Mouse (Mus musculus): ENCODE data around the gene Oas1f. TPM values are rescaled to one million over a fixed set of nuclear protein-coding genes. Genes with fewer than 3 reads are reported as not detected.
"Not testable (repeated sequence)": the region's sequence is repeated elsewhere in the genome, so short reads cannot be mapped to it uniquely, and the experiment has no call there.

Oas1f gene
- polyA plus RNA-seq (2014; fragmentation: Nextera tagmentation; extraction: Ambion mirVana), result not detected in 2 replicates

GRCm38 (mm10) chr5:120847067-120847466 lies at the start of gene Oas1f:
TSS of gene Oas1f (plus strand) at chr5:120847367.
- no peak within 1 kb of the TSS for H3K4me3 ChIP-seq (ENCODE audit: low read depth, low read length)
- H3K27me3 ChIP-seq (ENCODE audit: control insufficient read depth, insufficient read depth, low read length), result no peaks in the 10 kb centered on the region
- 80% methylated on average over 4 of the region's 4 CpGs for WGBS
- H3K9ac ChIP-seq (ENCODE audit: low read length), result no peak within 1 kb of the TSS
- no peaks in the 10 kb centered on the region for H3K9me3 ChIP-seq (ENCODE audit: control insufficient read depth, low read length)
- ATAC-seq (ENCODE audit: insufficient number of reproducible peaks, low FRiP score, low TSS enrichment, low read depth), result no peak
- no peak within 1 kb of the TSS for H3K4me2 ChIP-seq (ENCODE audit: low read depth, severe bottlenecking)
- DNase-seq (ENCODE audit: low spot score), result no peak
- no peaks in the 10 kb centered on the region for H3K36me3 ChIP-seq (ENCODE audit: control insufficient read depth, insufficient read depth, low read length)
- H3K4me1 ChIP-seq (ENCODE audit: control insufficient read depth, insufficient read depth, low read length), result no peaks in the 10 kb centered on the region
- H3K27ac ChIP-seq (replicated peaks; ENCODE audit: low read depth, low read length), result no peak within 1 kb of the TSS

DNA sequence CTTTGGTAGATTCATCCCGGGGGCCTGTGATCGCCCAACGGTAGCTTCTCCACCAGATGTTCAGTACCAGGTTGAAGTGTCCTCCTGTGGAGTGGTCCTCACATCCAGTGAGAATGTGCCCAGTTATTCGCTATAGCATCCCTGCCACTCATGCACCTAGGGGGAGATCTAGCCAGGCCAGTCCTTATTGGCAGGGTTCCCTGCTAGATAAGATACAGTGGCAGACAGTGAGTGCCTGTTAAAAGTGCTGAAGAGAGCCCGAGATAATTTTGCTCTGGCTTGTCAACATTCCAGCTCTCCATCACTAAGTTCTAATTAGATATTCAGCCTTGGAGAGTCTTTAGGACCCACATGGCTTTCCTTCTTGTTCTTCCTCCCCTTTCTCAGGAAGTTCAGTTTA lies 49.0 kb upstream of the Oas1f start:
- 78% methylated on average over 5 of the region's 5 CpGs for WGBS
- H3K27me3 ChIP-seq (ENCODE audit: control insufficient read depth, insufficient read depth, low read length); H3K4me3 ChIP-seq (ENCODE audit: low read depth, low read length); ATAC-seq (ENCODE audit: insufficient number of reproducible peaks, low FRiP score, low TSS enrichment, low read depth); H3K4me1 ChIP-seq (ENCODE audit: control insufficient read depth, insufficient read depth, low read length); H3K9ac ChIP-seq (ENCODE audit: low read length); DNase-seq (ENCODE audit: low spot score); H3K4me2 ChIP-seq (ENCODE audit: low read depth, severe bottlenecking); H3K27ac ChIP-seq (replicated peaks; ENCODE audit: low read depth, low read length); H3K36me3 ChIP-seq (ENCODE audit: control insufficient read depth, insufficient read depth, low read length); H3K9me3 ChIP-seq (ENCODE audit: control insufficient read depth, low read length): not testable (repeated sequence)

DNA sequence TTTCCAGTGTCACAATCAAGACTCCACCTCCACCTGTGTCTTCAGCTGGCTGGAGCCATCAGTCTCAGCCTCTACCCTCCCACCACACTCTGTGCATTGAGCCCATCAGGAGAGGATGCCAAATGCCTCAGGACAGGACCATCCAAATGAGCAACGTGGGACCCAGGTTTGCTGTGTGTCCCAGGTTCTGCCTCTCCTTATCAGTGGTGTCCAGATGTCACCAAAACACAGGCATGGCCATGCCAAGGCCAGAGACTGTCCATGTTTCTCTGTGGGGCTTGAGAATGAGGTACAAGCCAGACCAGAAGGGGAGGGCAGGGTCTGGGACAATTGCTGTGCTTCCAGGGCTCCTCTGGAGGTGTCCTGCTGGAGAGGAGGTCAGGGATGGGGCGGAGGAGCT lies 48.2 kb upstream of the Oas1f start:
- H3K9ac ChIP-seq (ENCODE audit: low read length); ATAC-seq (ENCODE audit: insufficient number of reproducible peaks, low FRiP score, low TSS enrichment, low read depth); H3K27ac ChIP-seq (replicated peaks; ENCODE audit: low read depth, low read length); H3K36me3 ChIP-seq (ENCODE audit: control insufficient read depth, insufficient read depth, low read length); DNase-seq (ENCODE audit: low spot score); H3K4me1 ChIP-seq (ENCODE audit: control insufficient read depth, insufficient read depth, low read length); H3K4me2 ChIP-seq (ENCODE audit: low read depth, severe bottlenecking); H3K27me3 ChIP-seq (ENCODE audit: control insufficient read depth, insufficient read depth, low read length); H3K9me3 ChIP-seq (ENCODE audit: control insufficient read depth, low read length); H3K4me3 ChIP-seq (ENCODE audit: low read depth, low read length): not testable (repeated sequence)
- 55% methylated on average over 2 of the region's 2 CpGs for WGBS

DNA sequence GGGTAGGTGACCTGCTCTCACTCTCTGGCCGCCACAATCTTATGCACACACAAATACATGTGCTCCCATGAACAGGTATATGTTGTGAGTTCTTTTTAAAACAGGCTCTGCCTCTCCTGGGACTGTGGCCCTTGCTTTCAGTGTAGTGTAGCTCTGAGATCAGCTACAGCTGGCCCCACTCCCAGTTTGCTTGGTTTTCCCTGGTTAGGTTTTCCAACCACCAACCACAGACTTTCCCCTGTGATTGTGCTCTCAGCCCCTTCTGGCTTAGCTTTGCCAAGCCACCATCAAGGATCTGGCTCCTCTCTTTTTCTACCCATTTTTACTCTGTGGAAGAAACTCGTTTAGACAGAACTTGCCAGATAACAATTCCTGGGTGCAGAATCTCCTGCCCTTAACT lies 43.6 kb upstream of the Oas1f start:
- Histone ChIP-seq H3K27ac (replicated peaks; ENCODE audit: low read depth, low read length) (no peak overlapping the region), H3K36me3 (ENCODE audit: control insufficient read depth, insufficient read depth, low read length) (no peaks in the 10 kb centered on the region), H3K4me3 (ENCODE audit: low read depth, low read length) (no peak overlapping the region), H3K9ac (ENCODE audit: low read length) (no peak overlapping the region), H3K27me3 (ENCODE audit: control insufficient read depth, insufficient read depth, low read length) (no peaks in the 10 kb centered on the region), H3K4me1 (ENCODE audit: control insufficient read depth, insufficient read depth, low read length) (no peaks in the 10 kb centered on the region), H3K9me3 (ENCODE audit: control insufficient read depth, low read length) (no peaks in the 10 kb centered on the region), H3K4me2 (ENCODE audit: low read depth, severe bottlenecking) (no peak overlapping the region)
- 76% methylated on average over 2 of the region's 2 CpGs for WGBS
- ATAC-seq (ENCODE audit: insufficient number of reproducible peaks, low FRiP score, low TSS enrichment, low read depth) (no peak), DNase-seq (ENCODE audit: low spot score) (no peak)

DNA sequence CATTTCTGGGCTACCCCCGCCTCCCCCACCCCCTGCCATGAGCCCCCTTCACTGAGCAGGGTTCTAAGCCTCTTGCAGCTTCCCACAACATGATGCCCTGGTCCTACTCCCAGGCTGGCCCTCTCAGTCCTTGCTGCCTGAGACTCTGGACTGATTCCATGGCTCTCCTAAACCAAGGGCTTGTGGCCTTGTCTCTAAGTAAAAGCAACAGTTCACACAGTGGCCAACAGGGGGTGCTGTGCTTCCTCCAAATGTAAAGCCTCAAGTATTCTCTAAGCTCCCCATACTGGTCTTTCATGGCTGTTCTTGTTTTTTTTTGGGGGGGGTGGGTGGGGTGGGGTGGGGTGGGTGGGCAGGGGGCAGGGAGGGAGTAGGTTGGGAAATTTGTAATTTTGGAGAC lies 40.7 kb upstream of the Oas1f start:
- WGBS, result 82% methylated on average over 1 of the region's 1 CpGs
- Histone ChIP-seq H3K9me3 (ENCODE audit: control insufficient read depth, low read length) (no peaks in the 10 kb centered on the region), H3K4me1 (ENCODE audit: control insufficient read depth, insufficient read depth, low read length) (no peaks in the 10 kb centered on the region), H3K4me3 (ENCODE audit: low read depth, low read length) (no peak overlapping the region), H3K9ac (ENCODE audit: low read length) (no peak overlapping the region), H3K36me3 (ENCODE audit: control insufficient read depth, insufficient read depth, low read length) (no peaks in the 10 kb centered on the region), H3K27me3 (ENCODE audit: control insufficient read depth, insufficient read depth, low read length) (no peaks in the 10 kb centered on the region), H3K27ac (replicated peaks; ENCODE audit: low read depth, low read length) (no peak overlapping the region), H3K4me2 (ENCODE audit: low read depth, severe bottlenecking) (no peak overlapping the region)
- DNase-seq (ENCODE audit: low spot score) (peak; percentile 77), ATAC-seq (ENCODE audit: insufficient number of reproducible peaks, low FRiP score, low TSS enrichment, low read depth) (no peak)

- no peak overlapping the region for H3K4me2 ChIP-seq (ENCODE audit: low read depth, severe bottlenecking)
- H3K36me3 ChIP-seq (ENCODE audit: control insufficient read depth, insufficient read depth, low read length), result no peaks in the 10 kb centered on the region
- H3K27ac ChIP-seq (replicated peaks; ENCODE audit: low read depth, low read length), result no peak overlapping the region
- no peak overlapping the region for H3K4me3 ChIP-seq (ENCODE audit: low read depth, low read length)
- ATAC-seq (ENCODE audit: insufficient number of reproducible peaks, low FRiP score, low TSS enrichment, low read depth) (no peak), DNase-seq (ENCODE audit: low spot score) (no peak)
- no peaks in the 10 kb centered on the region for H3K9me3 ChIP-seq (ENCODE audit: control insufficient read depth, low read length)
- no peaks in the 10 kb centered on the region for H3K27me3 ChIP-seq (ENCODE audit: control insufficient read depth, insufficient read depth, low read length)
- 0 out of 2 replicates have a peak, but pooled peaks cover 3% of the 10 kb centered on the region for H3K4me1 ChIP-seq (ENCODE audit: control insufficient read depth, insufficient read depth, low read length)
- WGBS, result 43% methylated on average over 6 of the region's 6 CpGs
- H3K9ac ChIP-seq (ENCODE audit: low read length), result no peak overlapping the region
These were observed 38.0 kb upstream of the Oas1f start for GRCm38 (mm10) chr5:120809171-120809570.

GRCm38 (mm10) chr5:120811951-120812819 lies 35.0 kb upstream of the Oas1f start, which contains the start of gene Oas1c:
TSS of gene Oas1c (minus strand) at chr5:120812514.
- WGBS, result 9% methylated on average over 18 of the region's 18 CpGs
- Histone ChIP-seq H3K4me1 (ENCODE audit: control insufficient read depth, insufficient read depth, low read length) (0 out of 2 replicates have a peak, but pooled peaks cover 3% of the 10 kb centered on the region), H3K27me3 (ENCODE audit: control insufficient read depth, insufficient read depth, low read length) (no peaks in the 10 kb centered on the region), H3K27ac (replicated peaks; ENCODE audit: low read depth, low read length) (peak within 1 kb of the TSS; percentile 68), H3K4me2 (ENCODE audit: low read depth, severe bottlenecking) (peak within 1 kb of the TSS; percentile 39), H3K9me3 (ENCODE audit: control insufficient read depth, low read length) (no peaks in the 10 kb centered on the region), H3K36me3 (ENCODE audit: control insufficient read depth, insufficient read depth, low read length) (no peaks in the 10 kb centered on the region), H3K4me3 (ENCODE audit: low read depth, low read length) (peak within 1 kb of the TSS; percentile 21), H3K9ac (ENCODE audit: low read length) (peak within 1 kb of the TSS; percentile 55)
- ATAC-seq (ENCODE audit: insufficient number of reproducible peaks, low FRiP score, low TSS enrichment, low read depth) (peak; percentile 75), DNase-seq (ENCODE audit: low spot score) (peak; percentile 83)

DNA sequence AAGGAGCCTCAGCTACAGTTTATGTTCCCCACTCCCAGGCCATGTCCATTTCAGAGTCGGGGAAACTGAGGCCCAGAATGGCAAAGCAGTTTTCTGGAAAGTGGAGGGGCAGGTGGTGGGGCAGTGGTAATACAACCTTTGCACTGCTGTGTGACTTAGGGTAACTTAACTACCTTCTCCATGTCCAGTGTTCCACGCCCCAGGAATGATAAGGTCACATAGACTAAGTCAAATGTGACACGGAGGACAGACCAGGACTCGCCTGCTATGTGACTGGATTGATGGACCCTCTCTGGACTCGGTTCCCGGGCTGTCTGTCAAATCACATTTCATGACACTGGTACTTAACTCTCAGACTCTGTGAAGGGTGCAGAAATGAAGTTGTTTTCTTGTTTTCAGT lies 34.1 kb upstream of the Oas1f start:
- Histone ChIP-seq H3K9me3 (ENCODE audit: control insufficient read depth, low read length) (no peaks in the 10 kb centered on the region), H3K36me3 (ENCODE audit: control insufficient read depth, insufficient read depth, low read length) (no peaks in the 10 kb centered on the region), H3K27me3 (ENCODE audit: control insufficient read depth, insufficient read depth, low read length) (no peaks in the 10 kb centered on the region), H3K4me2 (ENCODE audit: low read depth, severe bottlenecking) (no peak overlapping the region; the same call in 1 of the 2 replicates), H3K9ac (ENCODE audit: low read length) (no peak overlapping the region), H3K4me1 (ENCODE audit: control insufficient read depth, insufficient read depth, low read length) (0 out of 2 replicates have a peak, but pooled peaks cover 3% of the 10 kb centered on the region), H3K4me3 (ENCODE audit: low read depth, low read length) (no peak overlapping the region), H3K27ac (replicated peaks; ENCODE audit: low read depth, low read length) (no peak overlapping the region)
- DNase-seq (ENCODE audit: low spot score), result no peak
- ATAC-seq (ENCODE audit: insufficient number of reproducible peaks, low FRiP score, low TSS enrichment, low read depth), result no peak
- 82% methylated on average over 6 of the region's 6 CpGs for WGBS
